Mouse (Mus musculus) erythroblast, adult 5-6 weeks (primary cell): ENCODE results near the gene Gpatch8. TPM values are rescaled to one million over a fixed set of nuclear protein-coding genes. Genes with fewer than 3 reads are reported as not detected.
A peak's percentile ranks its signal among the peaks of the same experiment; 100 is the strongest.

Source experiments
- ATAC-seq: replicated peaks from 2 replicates; pipeline ENCODE4 v1.8.0; 2016; ENCODE audit warnings: moderate number of reproducible peaks, mild to moderate bottlenecking, moderate TSS enrichment, inconsistent platforms; ENCODE audit not compliant: poor library complexity, low FRiP score, severe bottlenecking
- total RNA-seq, 2 experiments: library from RNA; stranded (forward) in 1 of 2; stranded (reverse) in 1 of 2; fragments of 150-400 nt in 1 of 2; fragments of 200-764, 138-1000 nt in 1 of 2; gene quantifications; 2 replicates each; pipeline versions ENCODE4 v1.2.3 to v1.2.4; 2015 to 2017; ENCODE audit warnings: low replicate concordance in 2 of 2

Gene Gpatch8
- total RNA-seq, 2 experiments from 2014 or later: 32.3 to 59.6 TPM

DNA sequence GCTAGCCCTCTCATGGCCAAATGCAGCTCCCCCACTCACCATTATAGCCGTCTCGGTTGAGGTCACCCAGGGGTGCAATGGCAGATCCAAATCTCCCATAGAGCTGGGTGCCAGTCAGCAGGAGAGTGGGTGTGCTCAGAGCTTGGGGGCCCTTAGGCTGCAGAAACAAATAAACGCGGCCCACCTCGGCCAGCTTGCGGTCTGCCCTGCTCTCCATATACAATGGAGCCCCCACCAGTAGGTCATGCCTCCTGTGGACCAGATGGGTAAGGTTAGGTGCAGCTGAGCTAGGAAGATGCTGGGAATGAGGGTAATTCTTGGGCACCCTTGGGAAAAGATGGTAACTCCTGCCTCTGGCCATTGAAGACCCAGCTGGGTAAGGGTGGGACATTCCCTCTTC is 91.3 kb downstream of the Gpatch8 start:
- no peak for ATAC-seq

DNA sequence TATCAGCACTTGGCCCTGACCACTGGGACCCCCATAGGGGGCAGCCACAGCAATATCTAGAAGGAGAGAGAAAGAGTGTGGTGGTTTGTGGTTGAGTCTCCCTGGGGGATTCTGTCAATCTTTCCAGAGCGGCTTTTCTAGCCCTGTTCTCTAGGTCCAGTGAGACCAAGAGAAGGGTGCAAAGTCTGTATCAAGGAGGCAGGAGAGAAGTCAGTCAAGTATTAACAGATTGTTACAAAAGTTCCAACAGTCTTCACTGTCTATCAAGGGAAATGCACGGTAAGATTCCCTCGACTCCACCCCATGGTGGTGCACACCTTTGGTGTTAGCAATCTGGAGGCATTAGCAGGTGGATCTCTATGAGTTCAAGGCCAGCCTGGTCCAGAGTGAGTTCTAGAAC is 94.4 kb downstream of the Gpatch8 start:
- ATAC-seq: no peak

DNA sequence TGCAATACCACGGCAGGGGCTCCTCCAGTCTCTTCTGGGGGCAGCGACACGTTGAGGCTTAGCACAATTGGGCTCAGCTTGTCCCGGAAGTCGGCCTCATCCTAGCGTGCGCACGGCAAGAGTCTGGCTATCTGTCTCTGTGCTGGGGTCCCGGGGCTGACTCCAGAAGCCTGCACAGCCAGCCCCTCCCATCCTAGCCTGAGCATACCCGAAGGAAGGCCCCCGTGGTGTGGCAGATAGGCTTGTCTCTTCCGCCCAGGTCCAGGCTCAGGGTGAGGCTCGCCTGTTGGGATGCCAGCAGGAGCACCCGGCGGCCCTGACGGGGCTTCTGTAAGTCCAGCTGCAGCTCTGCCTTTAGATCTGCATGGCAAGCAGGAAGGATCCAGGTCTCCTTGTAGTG is 95.7 kb downstream of the Gpatch8 start:
- no peak for ATAC-seq

DNA sequence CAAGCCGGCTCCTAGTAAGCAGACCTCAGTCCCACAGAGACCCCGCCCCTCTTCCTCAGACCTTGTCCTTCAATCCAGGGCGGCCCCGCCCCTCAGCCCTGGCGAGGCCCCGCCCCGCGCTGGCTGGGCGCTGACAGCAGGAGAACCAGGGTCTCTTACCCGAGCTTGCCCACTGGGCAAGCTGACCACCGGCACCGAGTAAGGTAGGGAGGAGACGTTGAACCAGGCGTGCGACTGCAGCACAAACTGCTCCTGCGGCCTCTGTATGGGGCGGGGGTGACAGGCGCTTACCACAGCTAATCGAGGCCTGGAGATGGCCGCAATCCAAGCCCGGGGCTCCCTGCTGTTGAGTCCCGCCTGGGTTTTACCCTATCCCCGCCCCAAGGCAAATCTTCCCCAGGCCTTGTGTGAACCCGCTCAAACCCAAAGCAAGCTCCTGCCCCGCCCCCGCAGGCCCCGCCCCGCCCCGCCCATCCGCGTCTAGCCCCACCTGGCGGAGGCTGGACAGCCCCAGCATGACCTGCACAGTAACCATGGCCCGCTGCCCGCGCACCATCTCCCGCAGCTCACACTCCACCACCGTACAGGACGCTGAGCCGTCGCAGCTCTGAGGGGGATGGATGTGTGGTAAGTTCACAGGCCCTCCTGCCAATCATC is 100.3 kb downstream of the Gpatch8 start:
- ATAC-seq: peak; percentile 68

DNA sequence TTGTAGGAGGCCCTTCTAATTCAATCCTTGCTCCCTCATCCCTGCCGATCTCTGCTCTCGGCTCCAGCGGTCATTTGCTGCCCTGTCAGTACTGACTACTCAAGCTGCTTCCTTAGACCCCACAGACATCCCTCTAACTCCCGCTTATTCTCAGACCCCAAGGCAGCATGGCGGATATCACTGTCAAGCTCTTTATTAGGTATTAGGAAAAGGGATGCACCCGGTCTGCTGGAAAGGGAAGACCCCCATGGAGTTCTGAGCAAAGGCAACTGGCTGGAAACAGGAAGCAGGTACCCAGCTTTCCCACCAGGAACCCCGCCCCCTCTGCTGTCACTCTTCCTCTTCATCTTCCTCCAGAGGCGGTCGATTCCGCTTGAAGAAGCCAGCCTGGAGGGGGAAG is 103.1 kb downstream of the Gpatch8 start:
- ATAC-seq: no peak

DNA sequence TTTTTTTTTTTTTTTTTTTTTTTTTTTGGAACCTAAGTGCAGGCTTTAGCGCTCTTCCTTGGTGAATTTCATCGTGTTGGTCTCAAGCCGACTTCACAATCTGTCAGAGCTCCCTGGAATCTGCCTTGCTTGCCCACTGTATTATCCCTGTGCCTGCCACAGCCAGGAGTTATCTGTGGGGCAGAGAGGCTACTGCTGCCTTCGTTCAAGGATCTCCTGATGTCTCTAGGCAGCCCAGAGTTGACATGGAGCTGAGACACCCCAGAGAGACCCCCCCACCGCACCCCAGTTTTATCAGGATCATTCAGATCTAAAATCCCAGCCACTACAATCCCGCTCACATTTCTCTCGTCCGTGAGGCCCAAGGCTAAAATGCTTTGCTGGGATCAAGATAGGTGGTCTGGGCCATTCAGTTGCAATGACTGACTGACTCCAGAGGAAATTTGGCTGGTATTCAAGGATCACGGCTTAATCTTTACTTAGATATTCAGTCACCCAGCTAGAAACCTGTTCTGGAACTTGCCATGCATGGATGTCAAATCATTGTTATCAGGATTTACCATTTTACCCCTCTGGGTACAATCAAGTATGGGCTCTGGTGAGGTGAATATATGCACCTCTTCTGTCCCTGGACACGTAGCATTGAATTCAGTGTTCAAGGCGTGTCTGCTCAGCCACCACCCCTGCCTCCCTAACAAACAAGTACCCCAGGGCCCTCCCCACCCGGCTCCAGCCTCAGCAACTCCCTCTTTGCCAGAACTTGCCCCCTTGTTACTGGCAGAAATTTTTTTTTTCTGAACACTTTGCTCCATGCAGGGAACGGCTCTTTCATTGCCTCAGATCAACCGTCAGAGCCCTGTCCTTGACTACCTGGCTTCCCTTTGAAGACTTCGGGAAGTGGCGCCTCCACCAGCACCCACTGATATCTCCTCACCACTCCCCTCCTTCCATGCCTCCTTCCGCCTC is 106.9 kb downstream of the Gpatch8 start:
- no peak for ATAC-seq

DNA sequence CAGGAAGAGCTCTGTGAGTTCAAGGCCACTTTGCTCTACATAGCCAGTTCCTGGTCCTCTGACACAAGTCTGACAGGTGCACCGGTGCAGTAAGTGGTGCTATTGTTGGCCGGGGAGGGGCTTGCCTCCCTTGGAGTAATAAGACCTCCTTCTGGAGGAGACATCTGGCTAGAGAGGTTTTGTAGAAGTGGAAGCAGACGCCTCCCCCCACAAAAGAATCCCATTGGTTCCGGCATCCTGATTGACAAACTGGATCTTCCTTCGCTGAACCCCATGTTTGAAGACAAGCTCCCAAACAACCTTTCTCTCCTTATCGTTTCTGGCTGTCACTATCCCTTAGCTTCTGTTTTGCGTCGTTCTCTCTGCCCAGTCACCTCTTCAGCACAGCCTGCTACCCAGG is 107.9 kb downstream of the Gpatch8 start:
- no peak for ATAC-seq

DNA sequence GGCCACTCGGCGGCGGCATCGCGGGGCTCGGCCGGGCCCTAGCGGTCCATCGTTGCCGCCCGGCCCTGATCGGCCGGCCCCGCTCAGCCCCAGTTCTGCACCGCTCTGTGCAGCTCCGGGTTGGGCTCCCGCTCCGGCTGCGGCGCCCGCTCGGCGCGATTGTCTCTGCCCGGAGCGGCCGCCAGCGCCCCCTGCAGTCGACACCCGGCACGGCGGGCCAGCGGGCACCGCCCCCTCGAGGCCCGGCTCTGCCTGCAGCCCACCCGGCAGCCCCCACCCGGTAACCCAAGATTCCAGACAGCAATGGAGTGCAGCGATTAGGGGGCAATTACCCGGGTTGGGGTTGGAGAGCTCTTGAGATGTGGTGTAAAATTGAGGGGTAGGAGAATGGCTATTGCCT is 108.7 kb downstream of the Gpatch8 start, which contains the start of gene Fam171a2:
Gene Fam171a2, minus strand, starts transcription at position 186 of the 400 bp plus-strand sequence.
- ATAC-seq: 0 out of 2 replicates have a peak, but pooled peaks have one; percentile 38

DNA sequence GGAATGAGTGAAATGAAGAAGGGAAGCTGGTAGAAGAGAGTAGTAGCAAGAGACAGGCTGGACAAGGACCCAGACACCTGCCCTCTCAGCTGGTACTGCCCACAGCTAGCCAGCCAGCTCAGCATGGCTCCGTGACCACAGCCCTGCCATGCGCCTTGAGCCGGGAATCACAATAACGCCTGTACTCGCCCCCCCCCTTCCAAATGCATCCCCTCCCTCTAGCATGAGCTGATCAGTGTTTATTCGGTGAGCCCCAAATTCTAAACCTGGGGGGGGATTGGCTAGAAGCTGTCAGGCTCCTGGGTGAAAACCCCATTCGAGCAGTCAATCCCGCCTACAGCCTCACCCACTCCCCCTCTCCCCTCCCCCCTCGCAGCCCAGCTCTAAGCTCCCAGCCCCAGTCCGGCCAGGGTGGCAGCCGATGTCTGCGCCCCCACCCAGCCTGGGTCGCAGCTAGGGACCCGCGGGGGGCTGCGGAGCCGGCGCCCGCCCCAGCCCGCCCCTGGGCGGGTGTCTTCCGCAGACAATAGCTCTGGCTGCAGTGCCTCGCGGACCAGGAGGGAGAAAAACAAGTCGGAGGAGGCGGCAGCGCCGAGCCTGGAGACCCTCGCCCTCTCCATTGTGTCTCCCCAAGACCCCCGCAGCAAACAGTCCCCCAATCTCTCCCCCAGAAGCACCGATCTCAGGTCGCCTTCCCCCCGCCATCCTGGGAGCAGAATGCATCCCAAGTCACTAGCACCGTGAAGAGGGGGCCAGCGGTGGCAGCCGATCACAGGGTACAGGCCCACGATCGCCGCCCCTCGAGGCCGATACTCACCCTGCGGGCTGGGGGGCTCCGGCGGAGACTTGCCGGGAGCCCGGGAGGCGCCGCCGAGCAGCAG is 109.4 kb downstream of the Gpatch8 start:
- 0 out of 2 replicates have a peak, but pooled peaks have one; percentile 44 for ATAC-seq

DNA sequence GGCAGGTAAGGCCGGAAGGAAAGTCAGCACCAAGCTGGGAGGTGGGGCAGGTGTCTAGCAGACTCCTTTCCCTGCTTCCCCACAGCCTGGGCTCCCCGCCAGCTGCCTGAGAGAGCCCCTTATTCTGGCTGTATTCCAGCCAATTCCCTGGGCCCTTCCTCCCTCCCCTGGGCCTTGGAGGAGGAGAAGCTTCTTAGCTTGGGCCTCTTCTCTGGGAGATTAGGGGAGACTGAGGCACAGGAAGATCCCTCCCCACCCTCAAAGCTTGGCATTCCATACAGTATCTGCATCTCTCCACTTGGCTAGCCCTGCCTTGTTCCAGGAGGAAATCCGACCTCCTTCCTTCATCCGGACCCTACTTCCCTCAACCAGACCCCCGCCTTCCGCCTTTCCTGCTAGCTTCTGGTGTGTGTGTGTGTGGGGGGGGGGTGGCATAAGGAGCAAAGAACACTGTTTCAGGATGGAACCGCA is 110.3 kb downstream of the Gpatch8 start:
- ATAC-seq: no peak

DNA sequence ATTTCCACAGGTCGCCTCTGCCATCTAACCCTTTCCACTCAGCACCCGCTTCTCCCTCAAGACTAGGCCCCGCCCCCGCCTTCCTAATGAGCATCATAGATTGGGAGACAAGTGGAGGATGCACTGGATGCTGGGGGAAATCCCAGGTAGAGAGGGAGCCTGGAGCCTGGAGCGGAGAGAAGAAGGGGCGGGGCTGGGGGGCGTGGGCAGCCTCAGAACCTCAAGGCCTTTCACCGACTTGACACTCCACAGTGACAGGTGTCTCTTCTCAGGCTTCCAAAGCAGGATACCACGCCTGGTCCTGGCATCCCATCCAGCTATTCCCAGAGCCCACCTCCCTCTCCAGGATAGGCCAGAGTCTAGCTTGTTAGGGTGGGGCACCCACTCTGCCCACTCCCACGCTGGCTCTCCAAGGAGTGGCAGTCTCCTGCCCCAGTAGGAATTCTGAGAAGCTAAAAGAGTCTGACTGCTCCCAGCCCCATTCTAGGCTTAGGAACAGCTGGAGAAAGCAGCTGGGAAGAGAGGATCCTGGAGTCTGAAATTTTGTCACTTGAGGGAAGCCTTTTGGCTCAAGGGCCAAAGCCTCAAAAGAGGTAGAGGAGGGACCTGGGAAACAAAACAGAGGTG is 110.8 kb downstream of the Gpatch8 start:
- ATAC-seq: no peak

DNA sequence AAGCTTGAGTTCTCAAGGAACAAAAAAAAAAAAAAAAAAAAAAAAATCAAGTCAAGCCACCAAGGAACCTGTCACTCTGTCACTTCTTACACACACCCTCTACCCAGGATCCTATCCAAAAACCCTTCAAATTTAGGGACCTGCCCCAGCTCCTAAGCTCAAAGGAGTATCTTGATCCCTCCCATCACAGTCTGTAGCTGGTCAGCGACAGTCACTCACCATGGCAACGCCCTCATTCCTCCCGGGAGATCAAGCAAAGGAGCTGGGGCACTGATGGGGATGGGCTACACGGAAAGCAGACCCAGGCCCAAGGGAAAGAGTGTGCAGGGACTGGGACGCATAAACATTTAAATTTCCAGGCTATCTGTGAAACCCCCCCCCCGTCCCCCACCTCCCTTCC is 111.4 kb downstream of the Gpatch8 start:
- ATAC-seq: no peak

DNA sequence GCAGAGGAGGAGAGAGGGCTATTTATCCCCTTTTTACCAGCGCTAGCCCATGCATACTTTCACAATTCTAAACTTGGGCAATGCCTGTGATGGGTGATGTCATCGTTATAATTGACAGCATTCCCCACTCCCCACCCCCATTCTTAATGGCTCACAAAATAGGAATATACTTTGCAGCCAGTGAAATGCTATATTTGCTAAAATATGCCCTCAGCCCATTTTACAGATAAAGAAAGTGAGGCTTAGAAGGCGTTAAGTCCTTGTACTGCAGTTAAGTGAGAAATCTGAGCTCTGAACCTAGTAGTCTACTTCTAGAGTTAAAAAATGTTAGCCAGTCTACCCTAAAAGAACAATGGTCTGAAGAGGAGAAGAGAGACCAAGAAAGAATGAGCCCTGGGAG is 111.9 kb downstream of the Gpatch8 start:
- ATAC-seq: no peak

DNA sequence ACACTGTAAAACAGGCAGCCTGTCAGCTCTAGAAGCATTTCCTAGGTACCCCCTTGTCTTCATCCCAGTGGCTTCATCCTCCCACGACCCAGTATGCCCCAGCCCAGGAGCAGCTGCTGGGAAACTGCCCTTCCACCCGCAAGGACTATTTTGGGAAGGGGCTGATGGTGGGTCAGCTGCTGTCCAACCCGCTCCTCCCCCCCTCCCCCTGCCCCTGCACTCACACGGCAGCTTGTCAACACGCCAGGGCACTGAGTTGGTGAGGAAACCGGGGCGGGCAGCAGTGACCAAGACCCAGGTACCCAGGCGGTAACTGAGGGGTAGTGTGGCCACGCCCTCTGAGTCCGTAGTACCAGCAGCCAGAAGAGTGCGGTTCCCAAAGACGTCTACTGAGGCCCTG is 112.5 kb downstream of the Gpatch8 start:
- ATAC-seq: no peak

DNA sequence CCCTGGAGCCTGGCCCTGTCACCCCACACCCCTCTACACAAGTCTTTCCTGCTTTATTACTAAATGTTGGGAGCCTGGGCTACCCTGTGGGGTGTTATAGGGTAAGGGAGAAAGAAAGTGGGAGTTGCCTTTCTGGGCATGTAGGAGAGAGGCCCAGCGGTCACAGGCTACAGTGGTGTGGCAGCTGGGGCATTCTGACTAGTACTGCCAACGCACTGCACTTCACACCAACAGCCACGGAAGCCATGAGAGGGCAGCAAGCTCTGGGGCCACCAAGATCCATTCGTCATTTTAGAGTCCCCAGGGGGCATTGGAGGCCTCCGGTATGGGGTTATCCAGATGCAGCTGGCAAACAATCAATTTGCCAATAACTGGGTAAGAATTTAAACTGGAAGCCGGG is 114.1 kb downstream of the Gpatch8 start:
- ATAC-seq: no peak

DNA sequence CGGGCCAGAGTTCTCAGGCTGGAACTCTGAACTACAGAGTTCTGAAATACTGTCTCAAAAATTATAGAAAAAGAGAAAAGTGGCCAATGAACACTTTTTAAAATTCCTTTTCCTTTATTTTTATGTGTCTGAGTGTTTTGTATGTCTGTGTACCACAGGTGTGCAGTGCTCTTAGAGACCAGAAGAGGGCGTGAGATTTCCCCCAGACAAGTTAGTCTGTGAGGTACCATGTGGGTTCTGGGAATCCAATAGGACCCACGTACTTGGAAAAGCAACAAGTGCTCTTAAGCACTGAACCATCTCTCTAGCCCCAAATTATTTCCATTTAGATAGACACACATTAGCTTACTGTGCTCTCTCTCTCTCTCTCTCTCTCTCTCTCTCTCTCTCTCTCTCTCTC is 114.8 kb downstream of the Gpatch8 start:
- no peak for ATAC-seq

DNA sequence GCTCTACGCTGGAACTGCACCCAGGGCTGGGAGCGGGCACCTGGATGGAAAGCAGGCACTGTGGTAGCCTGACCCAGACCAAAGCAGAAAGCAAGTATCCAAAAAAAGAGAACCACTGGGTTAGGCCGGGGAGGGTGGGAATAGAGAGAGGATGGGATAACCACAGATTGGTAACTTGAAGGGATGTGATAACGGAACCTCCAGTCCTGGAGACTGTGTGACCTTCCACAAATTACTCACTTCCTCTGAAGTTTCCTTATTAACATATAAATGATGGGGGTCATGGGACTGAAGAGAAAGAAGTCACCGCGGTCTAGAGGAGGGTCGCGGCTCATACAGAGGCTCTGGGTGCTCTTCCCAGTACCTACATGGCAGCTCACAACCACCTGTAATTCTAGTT is 115.9 kb downstream of the Gpatch8 start:
- no peak for ATAC-seq

DNA sequence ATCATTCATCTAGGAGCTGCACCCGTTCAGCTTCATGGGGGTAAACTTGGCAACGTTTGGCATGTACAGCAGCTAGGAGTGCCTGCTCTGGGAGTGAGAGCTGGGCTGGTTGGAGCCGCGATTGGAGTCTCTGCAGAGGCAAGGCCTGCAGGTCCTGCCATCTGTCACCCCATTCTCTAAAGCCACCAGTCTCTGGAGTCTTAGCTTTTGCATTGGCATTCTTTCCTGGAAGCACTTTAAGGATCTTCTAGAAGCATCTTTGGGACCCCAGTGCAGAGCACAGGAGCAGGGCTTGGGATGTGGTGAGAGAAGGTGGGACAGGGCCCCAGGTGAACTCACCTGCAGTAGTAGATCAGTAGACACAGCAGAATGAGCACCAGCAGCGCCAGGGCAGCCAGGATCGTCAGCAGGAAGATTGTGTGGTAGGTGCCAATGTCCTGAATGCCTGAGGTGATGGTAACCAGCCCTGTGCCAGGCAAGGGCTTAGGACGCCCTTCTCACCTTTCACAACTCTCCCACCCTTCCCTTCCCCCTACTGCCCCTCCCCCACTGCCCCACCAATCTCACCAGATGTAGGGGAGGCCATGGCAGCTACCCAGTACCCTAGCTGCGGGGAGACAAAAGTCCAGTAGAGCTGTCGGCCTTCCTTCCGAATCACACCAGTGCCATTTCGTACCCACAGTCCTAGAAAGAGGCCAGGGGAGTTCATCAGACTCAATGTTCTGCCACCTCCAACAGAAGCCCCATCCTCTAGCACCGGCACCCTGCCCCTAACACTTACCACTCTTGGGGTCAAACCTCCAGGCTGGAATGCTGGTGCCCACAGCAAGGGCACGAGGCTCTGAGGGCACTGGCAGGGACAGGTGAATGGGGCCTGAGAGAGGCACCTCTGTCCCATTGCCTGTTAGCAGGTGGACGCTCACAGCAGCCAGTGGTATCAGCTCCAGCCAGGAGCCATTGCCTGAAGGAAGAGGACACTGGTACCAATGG is 116.8 kb downstream of the Gpatch8 start:
- no peak for ATAC-seq
